ENCODE assay signal across 13 mouse cellular contexts in genomic region chr11:60127863-60128512, GRCm38 (mm10). TPM values are rescaled to one million over a fixed set of nuclear protein-coding genes. Genes with fewer than 3 reads are reported as not detected.
DNase-seq lines count a peak whose midpoint lies in the region; ATAC-seq lines count a peak whose summit lies in the region.
"Had no signal": no experiment of that assay in that cellular context is flagged by ENCODE, and none has a peak within 500 bp of the region (broad histone marks: within the 10 kb centered on the region; RNA-seq: fewer than 3 reads in every experiment).

No protein-coding gene starts in this region.

- H3K9me3 ChIP-seq in hindbrain, embryonic 11.5 days (ENCODE audit: control insufficient read depth, low read length) = no peaks in the 10 kb centered on the region
- no peaks in the 10 kb centered on the region for H3K9me3 ChIP-seq in hindbrain, embryonic 16.5 days (ENCODE audit: control insufficient read depth, low read length)
- H3K9me3 ChIP-seq in neural tube, embryonic 13.5 days = no peaks in the 10 kb centered on the region
- no peaks in the 10 kb centered on the region for H3K9me3 ChIP-seq in stomach, embryonic 16.5 days (replicated peaks; ENCODE audit: control insufficient read depth, low read length)
- H3K9me3 ChIP-seq: liver, embryonic 13.5 days had no signal

- WGBS in hindbrain, embryonic 11.5 days = 42% methylated on average over 4 of the region's 4 CpGs
- WGBS in hindbrain, embryonic 16.5 days = 60% methylated on average over 4 of the region's 4 CpGs
- 55% methylated on average over 4 of the region's 4 CpGs for WGBS in neural tube, embryonic 13.5 days
- 42% methylated on average over 4 of the region's 4 CpGs for WGBS in stomach, embryonic 16.5 days

- peak overlapping the region; percentile 36; the same call in 1 of the 2 replicates for H3K27ac ChIP-seq in hindbrain, embryonic 11.5 days (ENCODE audit: low read depth, low read length)
- H3K27ac ChIP-seq in hindbrain, embryonic 16.5 days (ENCODE audit: low read depth, low read length) = no peak overlapping the region
- H3K27ac ChIP-seq in neural tube, embryonic 13.5 days (replicated peaks) = peak overlapping the region; percentile 25; the same call in 1 of the 2 replicates
- H3K27ac ChIP-seq in stomach, embryonic 16.5 days (ENCODE audit: low read length) = no peak overlapping the region; the same call in 1 of the 2 replicates
- H3K27ac ChIP-seq: heart, adult 2 months; liver, embryonic 13.5 days had no signal

- no peaks in the 10 kb centered on the region for H3K36me3 ChIP-seq in hindbrain, embryonic 11.5 days (ENCODE audit: control insufficient read depth, insufficient read depth, low read length)
- no peaks in the 10 kb centered on the region for H3K36me3 ChIP-seq in hindbrain, embryonic 16.5 days (ENCODE audit: control insufficient read depth, insufficient read depth, low read length)
- H3K36me3 ChIP-seq in neural tube, embryonic 13.5 days = no peaks in the 10 kb centered on the region
- H3K36me3 ChIP-seq in stomach, embryonic 16.5 days (ENCODE audit: control insufficient read depth, insufficient read depth, low read length) = no peaks in the 10 kb centered on the region
- H3K36me3 ChIP-seq: liver, embryonic 13.5 days had no signal

- no peak for DNase-seq in hindbrain, embryonic 11.5 days (ENCODE audit: low spot score)
- no peak for DNase-seq in neural tube, embryonic 10.5 days (ENCODE audit: extremely low spot score, low spot score)
- peak; percentile 51 for DNase-seq in forelimb bud, embryonic 11.5 days (ENCODE audit: low read depth, low spot score)
- no peak for DNase-seq in adrenal gland, postnatal 36 days
- DNase-seq in T-cell, adult 2 months (ENCODE audit: low spot score) = no peak
- DNase-seq: cerebellum, postnatal 36 days; forebrain, postnatal 0 days; heart, adult 2 months; liver, embryonic 13.5 days had no signal

- no peak overlapping the region for H3K9ac ChIP-seq in hindbrain, embryonic 11.5 days (ENCODE audit: low read depth, low read length)
- no peak overlapping the region for H3K9ac ChIP-seq in hindbrain, embryonic 16.5 days (ENCODE audit: low read depth, low read length)
- no peak overlapping the region for H3K9ac ChIP-seq in neural tube, embryonic 13.5 days
- no peak overlapping the region for H3K9ac ChIP-seq in stomach, embryonic 16.5 days (ENCODE audit: low read length)
- H3K9ac ChIP-seq: forebrain, postnatal 0 days; liver, embryonic 13.5 days had no signal

- no peak overlapping the region for H3K4me3 ChIP-seq in hindbrain, embryonic 11.5 days (ENCODE audit: low read depth, low read length)
- no peak overlapping the region for H3K4me3 ChIP-seq in hindbrain, embryonic 16.5 days (ENCODE audit: low read length)
- H3K4me3 ChIP-seq in neural tube, embryonic 13.5 days = no peak overlapping the region
- no peak overlapping the region for H3K4me3 ChIP-seq in stomach, embryonic 16.5 days (replicated peaks; ENCODE audit: low read length)
- H3K4me3 ChIP-seq: heart, adult 2 months; liver, embryonic 13.5 days had no signal

- ATAC-seq in hindbrain, embryonic 11.5 days (ENCODE audit: low FRiP score) = no peak
- ATAC-seq in hindbrain, embryonic 16.5 days = no peak; the same call in 1 of the 2 replicates
- ATAC-seq in neural tube, embryonic 13.5 days (ENCODE audit: low read depth) = no peak
- peak; percentile 59; the same call in 1 of the 2 replicates for ATAC-seq in stomach, embryonic 16.5 days (ENCODE audit: insufficient read depth, low FRiP score)
- ATAC-seq: forebrain, postnatal 0 days had no signal

- H3K27me3 ChIP-seq in hindbrain, embryonic 11.5 days (ENCODE audit: control insufficient read depth, insufficient read depth, low read length) = no peaks in the 10 kb centered on the region
- H3K27me3 ChIP-seq in hindbrain, embryonic 16.5 days (replicated peaks; ENCODE audit: control insufficient read depth, insufficient read depth, low read length) = no peaks in the 10 kb centered on the region
- no peaks in the 10 kb centered on the region for H3K27me3 ChIP-seq in neural tube, embryonic 13.5 days
- no peaks in the 10 kb centered on the region for H3K27me3 ChIP-seq in stomach, embryonic 16.5 days (ENCODE audit: control insufficient read depth, insufficient read depth, low read length)
- H3K27me3 ChIP-seq: liver, embryonic 13.5 days had no signal

- H3K4me1 ChIP-seq in hindbrain, embryonic 11.5 days (replicated peaks; ENCODE audit: control insufficient read depth, insufficient read depth, low read length) = peaks cover 8% of the 10 kb centered on the region
- H3K4me1 ChIP-seq in hindbrain, embryonic 16.5 days (ENCODE audit: control insufficient read depth, insufficient read depth, low read depth, low read length) = peaks cover 6% of the 10 kb centered on the region
- H3K4me1 ChIP-seq in neural tube, embryonic 13.5 days (replicated peaks) = peaks cover 33% of the 10 kb centered on the region
- peaks cover 35% of the 10 kb centered on the region for H3K4me1 ChIP-seq in stomach, embryonic 16.5 days (ENCODE audit: control insufficient read depth, insufficient read depth, low read length)

- H3K4me2 ChIP-seq in hindbrain, embryonic 11.5 days (replicated peaks; ENCODE audit: low read depth, low read length) = no peak overlapping the region
- H3K4me2 ChIP-seq in hindbrain, embryonic 16.5 days (ENCODE audit: low read length) = no peak overlapping the region
- no peak overlapping the region for H3K4me2 ChIP-seq in neural tube, embryonic 13.5 days
- H3K4me2 ChIP-seq in stomach, embryonic 16.5 days (ENCODE audit: low read depth, low read length) = no peak overlapping the region
- H3K4me2 ChIP-seq: liver, embryonic 13.5 days; midbrain, embryonic 11.5 days had no signal

RNA-seq across cellular contexts. Expression of gene Rai1, which starts 23.2 kb away (rescaled TPM):
- polyA plus RNA-seq in hindbrain, embryonic 11.5 days (2014; fragmentation: Nextera tagmentation; extraction: Ambion mirVana) = 22.6 and 28.1 TPM in 2 replicates
- 24.3 and 28.0 TPM in 2 replicates for polyA plus RNA-seq in hindbrain, embryonic 16.5 days (2015; fragmentation: Nextera tagmentation; extraction: Ambion mirVana)
- 29.9 and 30.0 TPM in 2 replicates for polyA plus RNA-seq in neural tube, embryonic 13.5 days (2015; fragmentation: Nextera tagmentation; extraction: Ambion mirVana)
- polyA plus RNA-seq in stomach, embryonic 16.5 days (2015; fragmentation: Nextera tagmentation; extraction: Ambion mirVana) = 13.9 and 16.1 TPM in 2 replicates
- 10 to 100 TPM; 43.9 to 46.7 TPM for total RNA-seq in adrenal gland, postnatal 36 days (2021)

Comparison
In these comparisons a context has a peak if more than half of its experiments do, and no peak if none do; other contexts are left out.
1. H3K27ac ChIP-seq: peak in hindbrain, embryonic 11.5 days (single experiment) and neural tube, embryonic 13.5 days (single experiment); none in hindbrain, embryonic 16.5 days (single experiment) and stomach, embryonic 16.5 days (single experiment).